Mouse (Mus musculus) G1E (cell line): ENCODE results near the gene Plxnc1.

Experiments used
- CTCF ChIP-seq: IDR thresholded peaks from 2 replicates; pipeline ENCODE4 v1.5.1; 2012; ENCODE audit warnings: low read depth, low read length, inconsistent platforms, mixed read lengths
- GATA1 ChIP-seq: IDR thresholded peaks from 2 replicates; pipeline ENCODE4 v1.6.1; 2012; ENCODE audit warnings: borderline replicate concordance, low read length, inconsistent platforms, mixed read lengths
- POLR2AphosphoS5 ChIP-seq: IDR thresholded peaks from 2 replicates; pipeline ENCODE4 v1.6.1; 2012; ENCODE audit warnings: low read depth, low read length, inconsistent platforms; ENCODE audit not compliant: insufficient replicate concordance
- TAL1 ChIP-seq: conservative IDR thresholded peaks from 2 replicates; pipeline ENCODE4 v1.6.1; 2012; ENCODE audit warnings: low read depth, low read length, inconsistent platforms, mixed read lengths

DNA sequence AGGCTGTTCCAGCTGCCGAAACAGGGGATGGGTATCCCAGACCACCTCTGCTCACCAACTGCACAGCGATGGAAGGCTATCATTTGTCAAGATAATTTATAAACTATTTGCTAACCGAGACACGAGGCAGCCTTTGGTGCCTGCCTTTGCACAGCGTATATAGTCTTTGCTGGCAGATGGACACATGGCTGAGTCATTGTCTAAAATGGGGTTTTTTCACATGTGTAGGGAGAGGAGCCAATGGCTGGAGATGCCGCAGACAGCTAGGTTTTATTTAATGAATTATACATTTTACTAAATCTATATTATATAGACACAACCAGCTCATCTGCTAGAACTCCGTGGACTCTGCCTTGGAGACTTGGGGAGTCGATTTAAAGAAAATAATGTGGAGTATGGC is 37.9 kb upstream of the Plxnc1 start:
- TF ChIP-seq CTCF (no peak), GATA1 (no peak), POLR2AphosphoS5 (no peak), TAL1 (no peak)
